Mouse (Mus musculus): Measurements from ENCODE around the gene Tmem145.

DNA sequence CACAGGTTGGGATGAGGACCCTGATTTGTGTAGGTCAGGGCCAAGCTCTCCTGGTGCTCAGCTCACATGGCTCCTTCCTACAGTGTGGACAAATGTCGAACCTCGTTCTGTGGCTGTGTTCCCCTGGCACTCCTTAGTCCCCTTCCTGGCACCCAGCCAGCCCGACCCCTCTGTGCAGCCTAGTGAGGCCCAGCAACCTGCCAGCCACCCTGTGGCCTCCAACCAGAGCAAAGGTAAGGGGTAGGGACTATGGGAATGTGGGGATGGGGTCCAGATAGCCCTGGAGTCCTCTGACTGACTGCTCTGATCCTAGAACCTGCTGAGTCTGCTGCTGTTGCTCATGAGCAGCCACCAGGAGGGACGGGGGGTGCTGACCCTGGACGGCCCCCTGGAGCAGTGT lies 21.1 kb upstream of the Tmem145 start:
- TF ChIP-seq CTCF (IDR thresholded peaks at IDR 0.05; ENCODE audit: low read depth) = no peak
- no peak for TF ChIP-seq EP300 (IDR thresholded peaks at IDR 0.05; ENCODE audit: low read depth)

All from heart, postnatal 0 days (tissue).